Mouse (Mus musculus): Measurements from ENCODE around the gene Usp5.

Gene Usp5

DNA sequence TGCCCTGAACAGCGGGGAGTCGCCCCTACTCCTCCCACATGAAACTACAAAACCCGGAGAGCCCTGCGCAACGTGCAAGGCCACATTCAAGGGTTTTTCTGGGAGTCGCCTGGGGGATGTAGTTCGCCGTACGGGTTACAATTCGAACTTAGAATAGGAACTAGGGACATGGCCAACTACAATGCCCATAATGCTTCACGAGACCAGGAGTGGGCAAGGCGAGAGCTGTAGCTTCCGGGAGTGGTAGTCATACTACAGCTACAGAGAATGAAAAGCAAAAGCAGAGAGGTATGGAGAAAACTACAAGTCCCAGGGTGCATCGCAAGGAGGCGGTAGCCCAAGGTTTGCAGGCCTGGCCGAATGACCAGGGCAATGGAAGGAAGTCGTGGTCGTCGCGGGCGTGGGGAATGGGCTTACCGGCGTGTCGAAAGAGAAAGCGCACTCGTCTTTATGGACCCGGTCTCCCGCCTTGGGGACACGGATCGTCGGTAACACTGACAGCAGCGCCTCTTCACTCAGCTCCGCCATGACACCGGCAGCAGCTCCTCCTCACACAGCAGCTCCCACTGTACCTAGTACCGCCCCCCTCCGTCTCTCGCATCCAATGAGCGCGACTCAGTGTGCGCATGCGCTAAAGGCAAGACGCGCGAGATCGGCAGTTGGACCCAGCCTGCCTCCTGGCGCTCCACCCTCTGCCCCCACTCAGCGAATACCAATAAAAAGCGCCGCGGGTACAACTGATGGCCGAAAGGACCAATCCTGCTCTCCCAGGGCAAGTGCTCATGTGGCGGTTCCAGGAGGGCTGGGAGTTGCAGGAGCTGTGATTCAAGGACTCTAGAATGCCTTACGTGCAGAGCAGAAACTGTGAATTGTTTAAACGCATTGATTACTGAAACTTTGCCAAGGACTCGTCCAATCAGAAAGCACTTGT is at the start of gene Usp5, which contains the start of gene Cdca3:
TSS of gene Usp5 (minus strand) at position 617 of the 931 bp plus-strand sequence.
TSS of gene Cdca3 (plus strand) at position 680 of the 931 bp plus-strand sequence.
- peak; percentile 100 for DNase-seq (ENCODE audit: low read depth, low spot score)

GRCm38 (mm10) chr6:124874348-124874747 is 45.1 kb upstream of the Usp5 start:
- no peak for DNase-seq (ENCODE audit: low read depth, low spot score)

DNA sequence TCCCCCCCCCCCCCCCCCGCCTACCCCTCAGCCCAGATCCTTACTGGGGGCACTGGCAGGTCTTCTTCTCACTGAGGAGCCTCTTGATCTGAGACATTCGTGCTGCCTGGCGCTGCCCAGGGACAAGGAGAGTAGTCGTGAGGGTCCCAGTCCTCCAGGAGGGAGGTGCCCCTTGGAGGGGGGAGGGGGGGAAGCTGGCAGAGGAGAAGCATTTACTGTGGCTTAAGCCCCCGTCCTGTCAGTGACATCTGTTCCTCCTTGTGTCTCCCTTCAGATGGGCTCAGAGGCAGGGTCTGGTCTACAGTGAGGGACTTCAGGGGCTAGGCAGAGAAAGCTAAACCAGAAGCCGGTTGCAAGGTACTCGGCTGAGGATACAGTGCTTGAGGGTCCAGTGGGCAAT is 37.3 kb upstream of the Usp5 start:
- DNase-seq (ENCODE audit: low read depth, low spot score) = no peak

DNA sequence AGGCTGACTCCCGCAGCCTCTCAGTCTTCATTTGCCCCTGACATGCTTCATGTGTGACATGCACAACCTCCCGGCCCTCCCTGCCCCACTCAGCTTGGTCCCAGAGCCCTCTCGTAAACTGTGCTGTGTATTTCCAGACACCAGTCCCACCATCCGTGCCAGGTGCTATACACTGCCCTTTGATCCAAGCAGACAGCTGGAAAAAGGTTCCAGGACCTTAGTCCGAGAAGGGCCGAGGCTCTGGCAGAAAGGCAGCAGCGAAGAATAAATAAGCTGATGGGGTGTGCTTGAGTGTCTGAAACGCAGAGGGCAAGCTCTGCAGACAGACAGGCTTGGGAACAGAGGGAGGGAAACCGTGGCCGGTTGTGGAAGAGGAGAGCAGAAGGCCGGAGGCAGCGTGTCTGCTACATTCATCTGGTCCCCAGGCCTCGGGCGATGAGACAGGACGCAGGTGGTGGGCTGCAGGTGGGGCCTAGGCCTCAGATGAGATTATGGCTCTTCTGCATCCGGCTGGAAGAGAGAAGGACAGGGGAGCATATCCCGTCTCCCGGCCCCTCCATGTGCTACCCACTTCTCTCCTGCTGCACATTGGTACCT is 36.6 kb upstream of the Usp5 start:
- no peak for DNase-seq (ENCODE audit: low read depth, low spot score)

GRCm38 (mm10) chr6:124863658-124864298 is 34.5 kb upstream of the Usp5 start, which contains the start of gene Gpr162:
Gene Gpr162, minus strand, starts transcription at chr6:124863983.
- no peak for DNase-seq (ENCODE audit: low read depth, low spot score)

- no peak for DNase-seq (ENCODE audit: low read depth, low spot score)
These were observed 33.9 kb upstream of the Usp5 start for GRCm38 (mm10) chr6:124863125-124863657.

DNA sequence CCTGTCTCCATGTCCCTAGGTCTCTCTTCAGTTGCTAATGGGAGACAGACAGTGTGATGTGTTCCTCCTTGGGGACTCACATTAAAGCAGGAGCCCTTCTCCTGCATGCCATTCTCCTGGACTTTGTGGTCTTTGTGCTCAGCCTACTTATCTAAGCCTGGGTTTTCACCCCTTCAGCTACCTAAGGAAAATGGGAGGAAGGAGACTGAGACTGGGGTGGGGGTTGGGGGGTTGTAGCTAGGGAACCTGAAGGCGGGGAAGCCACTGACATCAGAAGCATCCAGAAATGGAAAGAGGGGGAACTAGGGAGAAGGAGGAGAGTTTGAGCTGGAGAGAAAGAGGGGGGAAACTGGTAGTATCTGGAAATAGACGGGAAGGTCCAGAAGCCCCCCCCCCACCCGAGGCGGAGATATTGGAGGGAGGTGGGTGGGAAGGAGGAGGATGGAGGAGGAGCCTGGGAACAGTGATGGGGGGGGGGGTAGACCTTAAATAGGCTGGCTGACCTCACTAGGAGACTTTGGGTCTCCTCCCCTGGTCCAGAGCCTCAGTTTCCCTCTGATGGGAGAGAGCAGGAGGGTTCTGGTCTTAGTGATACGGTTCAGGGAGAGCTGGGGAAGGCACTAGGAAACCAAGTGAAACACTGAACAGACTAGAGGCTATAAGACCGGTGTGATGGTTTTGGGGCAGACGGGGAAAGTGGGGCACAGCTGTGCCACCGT is 33.3 kb upstream of the Usp5 start:
- no peak for DNase-seq (ENCODE audit: low read depth, low spot score)

GRCm38 (mm10) chr6:124861802-124862201 is 32.5 kb upstream of the Usp5 start:
- no peak for DNase-seq (ENCODE audit: low read depth, low spot score)

DNA sequence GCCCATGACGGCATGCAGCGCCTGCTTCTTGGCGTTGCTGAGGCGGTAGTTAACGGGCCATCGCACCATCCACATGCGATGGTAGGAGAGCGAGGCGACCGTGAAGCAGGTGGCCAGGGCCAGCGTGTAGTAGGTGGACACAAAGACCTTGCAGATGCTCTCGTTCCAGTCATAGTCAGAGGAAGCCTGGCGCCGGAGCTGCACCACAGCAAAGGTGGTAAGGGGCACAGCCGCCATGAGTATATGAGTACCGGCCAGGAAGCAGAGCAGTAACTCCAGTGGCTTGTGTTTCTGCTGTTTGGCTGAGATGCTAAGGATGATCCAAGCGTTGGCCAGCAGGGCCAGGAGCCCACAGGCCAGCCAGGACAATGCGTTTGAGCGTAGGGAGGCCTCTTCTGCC is 32.0 kb upstream of the Usp5 start:
- no peak for DNase-seq (ENCODE audit: low read depth, low spot score)

DNA sequence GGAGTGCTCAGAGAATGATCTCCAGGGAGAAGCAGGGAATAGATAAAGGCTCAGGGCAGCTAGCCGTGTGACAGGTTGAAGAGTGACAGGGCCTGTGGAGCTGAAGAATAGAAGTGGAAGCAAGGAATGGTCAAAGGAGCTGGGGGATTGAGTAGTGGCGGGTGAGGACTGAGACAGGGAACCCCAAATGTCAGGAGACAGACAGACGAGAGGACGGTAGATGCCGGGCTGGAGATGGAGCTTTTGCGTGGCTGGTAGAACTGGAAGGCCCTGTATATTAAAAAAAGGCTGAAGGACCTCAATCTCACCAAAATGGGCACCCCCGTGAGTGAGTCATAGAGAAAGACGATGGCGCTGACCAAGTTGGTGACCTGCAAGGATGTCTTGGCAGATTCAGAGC is 31.2 kb upstream of the Usp5 start:
- DNase-seq (ENCODE audit: low read depth, low spot score) = no peak

GRCm38 (mm10) chr6:124859725-124860124 is 30.4 kb upstream of the Usp5 start:
- peak; percentile 83 for DNase-seq (ENCODE audit: low read depth, low spot score)

DNA sequence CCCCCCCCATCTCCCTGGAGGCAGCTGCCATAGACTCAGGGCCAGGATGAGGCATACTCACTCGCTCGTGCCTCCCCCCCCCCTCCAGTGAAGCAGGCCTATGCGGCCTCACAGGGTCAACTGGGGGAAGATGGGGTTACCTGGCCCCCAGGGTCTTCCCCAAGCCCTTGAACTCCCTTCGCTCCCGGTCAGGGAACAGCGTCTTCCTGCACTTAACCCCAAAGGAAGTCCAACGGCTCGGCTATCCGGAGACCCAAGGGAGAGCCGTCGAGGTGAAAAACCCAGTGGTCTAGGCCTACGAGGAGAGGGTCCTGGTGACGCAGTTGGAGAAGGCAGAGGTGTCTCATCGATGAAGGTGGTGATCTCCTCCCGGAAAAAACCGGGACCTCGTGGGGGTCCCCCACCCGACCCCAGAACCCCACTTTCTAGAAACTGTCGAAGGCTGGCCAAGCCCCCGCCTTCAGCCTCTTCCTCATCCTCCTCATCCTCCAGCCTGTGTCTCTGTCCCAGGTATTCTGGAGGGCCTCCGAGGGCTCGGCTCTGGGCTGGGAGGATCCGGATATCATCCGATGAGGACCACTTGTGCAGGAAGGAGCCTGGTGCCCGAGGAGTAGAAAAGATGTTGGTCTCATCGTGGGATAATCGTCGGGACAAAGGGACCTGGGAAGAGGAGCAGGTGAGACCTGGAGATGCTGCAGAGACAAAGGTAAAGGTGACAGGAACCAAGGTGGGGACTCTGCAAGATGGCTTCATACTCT is 29.5 kb upstream of the Usp5 start:
- DNase-seq (ENCODE audit: low read depth, low spot score) = no peak

DNA sequence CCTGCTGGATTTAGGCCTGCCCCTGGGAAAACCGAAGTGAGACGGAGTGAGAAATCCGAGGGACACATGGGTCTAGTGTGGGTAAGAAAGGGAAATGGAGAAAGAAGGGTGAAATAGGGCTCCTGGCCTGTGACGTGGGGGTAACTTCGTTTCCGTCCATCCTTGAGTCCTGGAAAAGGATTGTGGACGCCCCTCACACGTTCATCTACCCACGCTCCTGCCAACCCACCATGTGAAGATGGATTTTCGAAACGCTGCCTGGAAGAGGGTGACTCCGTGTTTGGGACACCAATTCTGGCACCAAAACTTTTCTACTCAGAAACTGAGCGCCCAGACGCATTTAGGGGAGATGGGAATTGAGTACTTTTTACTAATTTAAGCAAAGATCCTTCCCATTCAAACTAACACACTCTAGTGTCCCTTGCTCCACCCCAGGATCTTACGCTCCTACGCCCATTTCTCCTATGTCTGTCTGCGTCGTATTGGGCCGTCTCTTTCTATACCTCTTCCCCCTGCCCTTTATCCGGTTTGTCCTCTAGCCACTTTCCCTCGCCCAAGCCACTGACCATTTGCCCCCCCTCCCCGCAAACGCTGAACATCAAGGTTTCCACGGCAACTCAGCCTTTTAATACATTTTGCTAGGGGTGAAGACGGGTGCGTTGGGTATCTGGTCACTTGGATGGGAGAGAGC is 28.7 kb upstream of the Usp5 start:
- DNase-seq (ENCODE audit: low read depth, low spot score) = no peak

DNA sequence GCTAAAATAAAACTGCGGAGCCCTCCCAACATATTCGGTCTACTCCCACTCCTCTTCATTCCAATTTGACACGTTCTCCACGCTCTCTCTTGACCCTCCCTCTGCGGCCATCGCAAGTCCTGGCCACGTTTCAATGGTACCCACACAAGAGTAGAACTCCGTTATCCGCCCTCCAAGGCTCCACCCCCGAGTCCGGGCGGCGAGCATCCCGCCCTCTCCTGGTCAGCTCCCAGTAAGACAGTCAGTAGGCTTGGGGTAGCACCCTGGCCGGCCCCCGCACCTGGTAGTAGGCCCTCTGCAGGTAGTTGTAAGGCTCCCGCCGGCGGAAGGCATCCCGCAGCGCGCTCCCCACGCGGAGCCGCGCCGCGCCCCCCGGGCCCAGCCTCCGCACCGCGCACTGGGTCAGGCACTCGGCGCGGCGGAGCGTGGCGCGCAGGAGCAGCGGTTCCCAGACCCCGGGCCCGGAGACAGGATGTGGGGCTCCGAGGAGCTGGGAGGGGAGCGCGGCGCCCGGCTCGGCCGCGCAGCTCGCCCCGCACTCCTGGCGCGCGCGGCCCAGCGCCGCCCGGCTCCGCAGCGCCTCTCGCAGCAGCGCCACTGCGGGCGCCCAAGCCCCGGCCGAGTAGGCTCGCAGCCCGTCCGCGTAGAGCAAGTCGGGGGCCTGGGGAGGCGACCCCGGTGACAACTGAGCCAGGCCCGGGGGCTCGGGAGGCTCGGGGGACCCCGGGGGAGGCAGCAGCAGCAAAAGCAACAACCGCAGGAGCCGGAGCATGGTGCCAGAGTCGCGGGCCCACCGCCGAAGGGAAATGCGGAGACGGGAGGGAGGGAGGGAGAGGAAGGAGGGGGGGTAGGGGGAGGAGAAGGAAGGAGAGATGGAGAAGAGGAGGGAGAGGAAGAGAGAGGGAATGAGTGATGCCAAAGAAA is 27.9 kb upstream of the Usp5 start, which contains the start of gene P3h3:
TSS of gene P3h3 (minus strand) at position 837 of the 924 bp plus-strand sequence.
- DNase-seq (ENCODE audit: low read depth, low spot score) = peak; percentile 95

DNA sequence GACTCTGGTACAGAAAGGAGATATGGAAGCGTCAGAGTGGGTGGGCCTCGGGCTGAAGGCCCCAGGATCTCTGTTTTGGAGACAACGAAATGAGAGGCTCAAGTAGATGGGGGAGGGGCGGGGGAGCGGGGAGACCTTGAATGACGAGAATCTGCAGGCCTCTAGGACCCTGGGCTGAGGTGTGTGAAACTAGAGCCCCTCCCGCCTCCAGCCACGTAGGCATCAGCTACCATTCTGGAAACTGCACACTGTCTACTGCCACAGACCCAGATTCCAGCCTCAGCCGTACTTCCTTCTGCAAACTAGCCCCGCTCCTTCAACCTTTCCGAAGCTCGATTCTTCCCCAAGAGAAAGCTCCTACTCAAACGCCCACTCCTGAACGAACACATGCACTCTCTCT is 27.0 kb upstream of the Usp5 start:
- peak; percentile 60 for DNase-seq (ENCODE audit: low read depth, low spot score)

- no peak for DNase-seq (ENCODE audit: low read depth, low spot score)
These were observed 25.4 kb upstream of the Usp5 start for GRCm38 (mm10) chr6:124854647-124855046.

- DNase-seq (ENCODE audit: low read depth, low spot score) = peak; percentile 95
These were observed 21.3 kb upstream of the Usp5 start for GRCm38 (mm10) chr6:124850535-124850934.

DNA sequence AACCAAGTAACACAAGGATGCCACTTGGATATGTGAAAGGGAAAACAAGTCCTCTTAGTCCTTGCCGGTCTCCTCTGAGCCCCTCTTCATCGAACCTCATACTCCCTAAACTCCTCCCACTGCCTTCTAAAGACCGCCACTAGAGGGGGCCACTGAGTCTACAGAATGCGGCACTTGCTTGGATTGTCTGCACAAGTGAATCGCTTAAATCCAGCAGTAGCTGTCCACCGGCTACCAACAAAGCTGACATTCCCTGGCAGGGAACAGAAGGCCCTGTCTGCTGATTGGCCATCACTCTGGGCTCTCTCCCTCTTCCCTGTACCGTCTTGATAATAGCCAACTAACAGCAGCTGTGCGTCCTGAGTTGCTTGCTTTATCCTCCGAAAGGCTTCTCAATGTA is 18.0 kb upstream of the Usp5 start:
- DNase-seq (ENCODE audit: low read depth, low spot score) = peak; percentile 98
